ENCODE assay signal across 17 mouse cellular contexts in the genomic region with DNA sequence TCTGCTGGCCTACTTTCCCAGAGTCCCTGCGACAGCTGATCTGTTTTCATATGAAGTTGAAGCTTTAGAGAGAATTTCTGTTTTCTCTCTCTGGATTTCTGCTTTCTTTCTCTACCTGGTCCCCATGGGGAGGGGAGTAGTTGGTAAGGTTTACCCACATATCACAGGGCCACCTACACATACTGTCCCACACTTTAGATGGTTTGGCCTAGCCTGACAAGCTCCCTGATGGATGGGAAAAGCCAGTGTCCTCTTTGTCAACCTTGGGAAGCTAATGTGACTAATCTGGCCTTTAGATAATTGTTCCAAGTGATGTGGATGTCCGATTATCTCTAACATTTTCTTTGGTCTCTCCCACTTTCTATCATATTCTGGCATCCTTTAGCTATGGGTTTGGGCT. TPM values are rescaled to one million over a fixed set of nuclear protein-coding genes. Genes with fewer than 3 reads are reported as not detected.
DNase-seq lines count a peak whose midpoint lies in the region; ATAC-seq and TF ChIP-seq lines count a peak whose summit lies in the region.
"Had no signal": no experiment of that assay in that cellular context is flagged by ENCODE, and none has a peak within 500 bp of the region (broad histone marks: within the 10 kb centered on the region; RNA-seq: fewer than 3 reads in every experiment).

No protein-coding gene starts in this region.

- no peak for ATAC-seq in hindbrain, embryonic 15.5 days (ENCODE audit: low FRiP score, low read depth)
- ATAC-seq in neural tube, embryonic 14.5 days (ENCODE audit: low read depth) = no peak

- H3K4me2 ChIP-seq in hindbrain, embryonic 15.5 days = no peak overlapping the region
- no peak overlapping the region for H3K4me2 ChIP-seq in neural tube, embryonic 14.5 days (ENCODE audit: low read depth, low read length)
- H3K4me2 ChIP-seq: embryonic facial prominence, embryonic 12.5 days; heart, embryonic 11.5 days; kidney, embryonic 15.5 days; limb, embryonic 12.5 days had no signal

- H3K9me3 ChIP-seq in hindbrain, embryonic 15.5 days = no peaks in the 10 kb centered on the region
- H3K9me3 ChIP-seq in neural tube, embryonic 14.5 days (ENCODE audit: control insufficient read depth, low read length) = no peaks in the 10 kb centered on the region
- H3K9me3 ChIP-seq: embryonic facial prominence, embryonic 12.5 days; kidney, embryonic 15.5 days; limb, embryonic 12.5 days had no signal

- peak; percentile 10 for DNase-seq in adrenal gland, adult 8-10 months
- no peak for DNase-seq in adrenal gland, postnatal 25 days
- DNase-seq in layer of hippocampus, adult 2 months (ENCODE audit: low spot score in 2 of 2) = no peak
- DNase-seq in layer of hippocampus, postnatal 14 days (ENCODE audit: low spot score in 2 of 2) = no peak
- no peak for DNase-seq in c-Kit-positive CD71-positive TER-119-positive erythroid progenitor cells, embryonic 14.5 days (ENCODE audit: low spot score)
- no peak for DNase-seq in heart, adult 18-20 months
- DNase-seq: cerebellum, postnatal 14 days; heart, postnatal 14 days; thymus, postnatal 25 days had no signal

- 90% methylated on average over 2 of the region's 2 CpGs for WGBS in hindbrain, embryonic 15.5 days
- WGBS in neural tube, embryonic 14.5 days = 90% methylated on average over 2 of the region's 2 CpGs

- TF ChIP-seq CTCF in layer of hippocampus, adult 2 months (conservative IDR thresholded peaks at IDR 0.05) = no peak

- no peak overlapping the region for H3K4me3 ChIP-seq in layer of hippocampus, adult 2 months
- H3K4me3 ChIP-seq in hindbrain, embryonic 15.5 days = no peak overlapping the region
- no peak overlapping the region for H3K4me3 ChIP-seq in neural tube, embryonic 14.5 days (ENCODE audit: low read depth, low read length)
- H3K4me3 ChIP-seq: embryonic facial prominence, embryonic 12.5 days; kidney, embryonic 15.5 days; limb, embryonic 12.5 days had no signal

- H3K4me1 ChIP-seq in hindbrain, embryonic 15.5 days (replicated peaks) = peaks cover 23% of the 10 kb centered on the region
- H3K4me1 ChIP-seq in neural tube, embryonic 14.5 days (ENCODE audit: control insufficient read depth, insufficient read depth, low read length) = peaks cover 14% of the 10 kb centered on the region
- H3K4me1 ChIP-seq: kidney, embryonic 15.5 days had no signal

- no peaks in the 10 kb centered on the region for H3K27me3 ChIP-seq in hindbrain, embryonic 15.5 days
- H3K27me3 ChIP-seq in neural tube, embryonic 14.5 days (ENCODE audit: control insufficient read depth, insufficient read depth, low read length) = no peaks in the 10 kb centered on the region
- H3K27me3 ChIP-seq: embryonic facial prominence, embryonic 12.5 days; kidney, embryonic 15.5 days; limb, embryonic 12.5 days had no signal

- H3K27ac ChIP-seq in layer of hippocampus, adult 2 months = peak overlapping the region; percentile 90
- peak overlapping the region; percentile 80 for H3K27ac ChIP-seq in hindbrain, embryonic 15.5 days (replicated peaks)
- peak overlapping the region; percentile 73 for H3K27ac ChIP-seq in neural tube, embryonic 14.5 days (ENCODE audit: low read depth, low read length)
- H3K27ac ChIP-seq: embryonic facial prominence, embryonic 12.5 days; kidney, embryonic 15.5 days; limb, embryonic 12.5 days; liver, embryonic 14.5 days had no signal

- H3K9ac ChIP-seq in hindbrain, embryonic 15.5 days = no peak overlapping the region
- no peak overlapping the region for H3K9ac ChIP-seq in neural tube, embryonic 14.5 days (replicated peaks; ENCODE audit: low read depth, low read length)
- H3K9ac ChIP-seq: embryonic facial prominence, embryonic 12.5 days; kidney, embryonic 15.5 days; limb, embryonic 12.5 days; liver, embryonic 14.5 days had no signal

- H3K36me3 ChIP-seq in hindbrain, embryonic 15.5 days = no peaks in the 10 kb centered on the region
- no peaks in the 10 kb centered on the region for H3K36me3 ChIP-seq in neural tube, embryonic 14.5 days (ENCODE audit: control insufficient read depth, insufficient read depth, low read length)
- H3K36me3 ChIP-seq: embryonic facial prominence, embryonic 12.5 days; kidney, embryonic 15.5 days; limb, embryonic 12.5 days had no signal

RNA-seq across cellular contexts. Expression of a gene that starts 34.8 kb away (rescaled TPM):
- total RNA-seq in adrenal gland, adult 8-10 months (2022) = 1 to 10 TPM; 1.7 to 6.1 (median 3.5) TPM
- 0.57 and 1.8 TPM in 2 replicates for total RNA-seq in adrenal gland, postnatal 25 days (2021)
- total RNA-seq in layer of hippocampus, adult 2 months (2021) = 100 to 1,000 TPM; 139 to 141 TPM
- total RNA-seq in layer of hippocampus, postnatal 14 days (2021) = 100 to 1,000 TPM; 134 to 144 TPM
- polyA plus RNA-seq in hindbrain, embryonic 15.5 days (2015; fragmentation: Nextera tagmentation; extraction: Ambion mirVana) = 53.7 and 54.8 TPM in 2 replicates
- 58.7 and 66.9 TPM in 2 replicates for polyA plus RNA-seq in neural tube, embryonic 14.5 days (2014; fragmentation: Nextera tagmentation; extraction: Ambion mirVana)
- under 1 TPM; 0.69 to 0.94 TPM for total RNA-seq in heart, adult 18-20 months (2021)
- total RNA-seq: MEL had no signal

Comparison
In these comparisons a context has a peak if more than half of its experiments do, and no peak if none do; other contexts are left out.
1. RNA of a gene that starts 34.8 kb away (total RNA-seq): 134 to 144 TPM in layer of hippocampus, postnatal 14 days and 139 to 141 TPM in layer of hippocampus, adult 2 months; 1.7 to 6.1 TPM in adrenal gland, adult 8-10 months, 0.57 to 1.8 TPM in adrenal gland, postnatal 25 days and 0.69 to 0.94 TPM in heart, adult 18-20 months; every median in the first group is over 10 times any median in the second.
2. Peak in every context shown above with its lines, with median percentiles within 50 percentile points of each other: H3K27ac ChIP-seq.